Mouse (Mus musculus): ENCODE measurements around the gene Myo1d. TPM values are rescaled to one million over a fixed set of nuclear protein-coding genes. Genes with fewer than 3 reads are reported as not detected.

Gene Myo1d
- total RNA-seq, 2 experiments from 2014 or later: 74.0 to 87.7 TPM

DNA sequence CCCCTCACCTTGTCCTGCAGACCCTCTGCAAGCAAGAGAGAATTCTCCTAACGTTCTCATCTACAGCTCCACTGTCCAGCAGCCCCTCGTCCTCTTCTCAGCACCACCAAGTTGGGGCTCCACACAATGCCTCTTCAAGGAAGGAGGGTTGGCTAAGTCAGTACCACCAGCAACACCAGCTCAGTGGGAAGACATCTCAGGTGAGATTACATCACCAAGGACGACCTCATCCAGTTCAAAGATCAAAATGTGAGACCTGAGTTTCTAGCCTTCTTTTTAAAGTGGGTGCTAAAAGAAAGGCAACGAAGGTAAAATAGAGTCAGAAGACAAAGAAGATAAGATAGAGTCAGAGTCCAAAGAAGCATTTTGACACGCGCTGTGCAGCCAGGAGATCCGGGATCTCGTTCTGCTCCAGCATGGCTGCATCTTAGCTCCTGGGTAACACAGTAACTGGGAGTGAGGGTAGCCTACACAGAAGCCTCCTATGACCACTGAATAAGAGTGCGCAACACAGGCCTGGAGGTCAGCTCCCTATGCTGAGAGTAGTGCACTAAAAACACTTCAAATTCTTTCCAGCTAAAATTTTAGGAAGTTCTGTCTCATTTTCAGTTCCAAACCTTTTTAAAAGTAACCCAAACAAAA is 56.3 kb downstream of the Myo1d start:
- DNase-seq: no peak

DNA sequence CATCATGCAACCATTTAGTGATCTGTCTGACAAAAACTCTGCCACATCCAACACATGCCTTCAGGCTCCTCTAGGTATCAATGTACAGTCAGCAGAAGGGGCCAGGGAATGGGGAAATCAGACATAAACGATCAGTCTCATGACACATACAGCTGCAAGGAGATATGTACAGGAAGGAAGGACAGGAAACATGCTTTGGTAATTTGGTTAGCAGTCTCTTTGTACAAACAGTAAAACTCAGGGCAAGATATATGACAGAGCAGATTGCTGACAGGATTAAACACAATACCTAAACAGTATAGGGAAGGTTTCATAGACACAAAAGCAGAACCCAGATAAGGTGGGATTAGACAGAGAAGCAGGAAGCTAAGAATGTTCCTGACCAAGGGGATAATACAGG is 60.8 kb downstream of the Myo1d start:
- no peak for DNase-seq

DNA sequence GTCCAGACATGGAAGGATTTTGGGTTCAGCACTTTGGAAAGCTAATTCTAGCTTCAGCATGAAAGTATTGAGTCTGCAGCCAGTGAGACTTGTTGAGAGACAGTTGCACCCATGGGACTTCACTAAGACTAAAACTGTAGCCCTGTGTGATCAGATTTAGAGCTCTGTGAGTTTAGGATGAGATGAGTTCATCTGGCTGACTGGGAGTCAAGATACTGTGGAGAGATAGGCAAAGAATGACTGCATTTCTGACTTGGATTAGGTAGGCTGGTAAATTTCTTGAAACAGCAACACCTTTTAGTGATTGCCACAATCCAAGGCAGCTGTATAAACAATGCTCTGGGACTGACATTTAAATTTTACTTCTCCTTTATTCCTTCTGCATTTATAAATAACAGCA is 61.8 kb downstream of the Myo1d start:
- no peak for DNase-seq

DNA sequence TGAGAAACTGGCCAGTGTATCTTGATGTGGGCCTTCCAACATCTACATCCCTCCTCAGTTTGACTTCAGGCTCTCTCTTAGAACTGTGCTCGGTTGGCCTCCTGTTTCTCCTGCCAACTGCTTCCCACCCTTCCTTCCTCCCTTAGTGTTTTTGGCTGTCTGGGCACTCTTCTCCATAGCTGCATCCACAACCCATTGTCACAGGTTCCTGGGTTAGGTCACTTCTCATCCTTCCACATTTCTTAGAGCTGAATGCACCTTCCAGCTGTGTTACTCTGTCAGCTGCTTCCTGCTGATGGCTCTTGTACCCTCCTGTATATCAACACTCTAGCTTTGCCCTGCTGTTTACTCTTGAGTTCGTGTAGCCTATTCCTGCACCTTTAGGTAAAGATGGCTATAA is 64.7 kb downstream of the Myo1d start:
- DNase-seq: peak in 1 of 2 experiments; percentile 17

DNA sequence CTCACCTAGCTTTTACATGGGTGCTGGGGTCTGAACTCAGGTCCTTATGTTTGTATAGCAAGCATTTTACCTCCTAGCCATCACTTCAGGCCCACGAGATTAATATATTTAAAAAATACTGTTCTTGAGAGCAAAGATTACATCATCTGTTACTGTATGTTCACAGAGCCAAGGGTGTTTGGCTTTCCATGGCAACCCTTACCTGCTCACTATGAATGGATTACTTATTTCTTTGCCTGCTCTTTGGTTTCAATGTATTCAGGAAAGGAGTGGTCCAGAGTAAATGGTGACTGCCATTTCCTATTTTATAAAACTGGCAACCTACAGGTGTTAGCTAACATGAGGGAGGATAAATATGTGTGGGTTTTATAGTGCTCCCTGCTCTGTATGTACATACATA is 66.1 kb downstream of the Myo1d start:
- DNase-seq: no peak

DNA sequence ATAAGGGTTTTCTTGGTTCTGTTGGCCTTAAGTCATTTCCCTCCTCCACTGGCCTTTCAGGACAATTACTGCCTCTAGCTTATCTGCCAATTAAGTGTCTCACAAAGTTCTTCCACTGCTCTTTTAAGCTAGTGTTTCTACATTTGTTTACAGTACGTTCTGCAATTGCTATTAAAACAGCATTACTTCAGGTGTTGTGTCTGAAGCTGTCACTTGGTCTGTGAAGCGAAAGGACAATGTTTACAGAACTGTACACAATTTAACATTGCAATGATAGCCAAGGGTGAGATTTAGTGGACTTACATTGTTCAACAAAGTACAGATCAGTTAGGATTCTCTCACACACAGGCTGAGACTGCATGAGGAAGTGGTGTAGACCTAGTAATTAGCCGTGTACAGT is 67.6 kb downstream of the Myo1d start:
- no peak for DNase-seq

DNA sequence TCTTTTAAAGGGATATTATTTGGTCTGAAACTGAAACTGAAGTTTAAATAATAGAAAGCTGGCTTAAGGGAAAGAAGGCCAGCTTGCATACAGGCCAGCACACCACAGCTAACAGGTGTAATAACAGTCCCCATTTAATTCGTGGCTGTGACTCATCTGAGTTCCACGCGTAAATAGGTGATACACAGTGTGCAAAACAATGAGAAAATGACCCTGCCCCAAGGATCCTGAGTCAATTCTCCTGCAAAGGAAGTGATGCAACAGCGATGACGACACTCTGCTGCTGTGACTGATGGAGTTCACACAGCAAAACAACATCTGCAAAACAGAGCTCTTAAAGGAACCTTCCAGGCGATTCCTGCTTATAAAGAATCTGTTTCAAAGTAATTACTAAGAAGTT is 68.5 kb downstream of the Myo1d start:
- peak; percentile 74 to 86 for DNase-seq

DNA sequence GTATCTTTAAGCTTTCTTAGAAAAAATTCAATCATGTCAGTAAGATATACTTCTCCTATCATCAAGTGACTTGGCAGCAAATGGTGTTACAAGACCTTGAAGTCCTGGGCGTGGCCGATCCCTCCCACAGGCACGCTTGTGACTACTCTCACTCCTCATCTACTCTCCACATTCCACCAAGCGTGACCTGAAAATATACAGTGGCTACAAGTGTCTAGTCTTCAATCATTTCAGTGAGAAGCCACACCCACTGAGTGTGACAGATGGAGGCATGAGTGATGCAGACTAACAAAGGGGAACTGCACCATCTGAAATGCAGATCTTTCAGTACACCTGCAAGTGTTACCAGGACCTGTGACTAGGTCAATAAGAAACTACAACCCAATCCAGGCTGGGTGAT is 79.2 kb downstream of the Myo1d start:
- peak; percentile 40 to 50 for DNase-seq

DNA sequence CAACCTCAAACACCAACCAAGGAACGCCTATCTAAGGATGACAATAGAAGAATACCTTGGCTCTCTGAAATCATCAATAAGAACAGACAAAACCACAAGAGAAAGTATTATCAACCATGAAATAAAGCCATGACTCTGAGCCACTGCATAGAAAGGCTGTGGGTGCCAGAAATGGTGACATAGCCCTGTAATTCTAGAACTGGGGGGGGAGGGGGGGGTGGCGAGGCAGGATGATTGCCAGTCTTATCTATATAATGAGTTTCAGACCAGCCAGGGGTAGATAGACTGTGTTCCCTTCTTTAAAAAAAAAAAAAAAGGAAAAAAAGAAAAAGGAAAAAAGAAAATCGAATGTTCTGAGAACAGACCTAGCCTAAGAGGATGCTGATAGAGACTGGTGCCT is 81.1 kb downstream of the Myo1d start:
- DNase-seq: no peak

DNA sequence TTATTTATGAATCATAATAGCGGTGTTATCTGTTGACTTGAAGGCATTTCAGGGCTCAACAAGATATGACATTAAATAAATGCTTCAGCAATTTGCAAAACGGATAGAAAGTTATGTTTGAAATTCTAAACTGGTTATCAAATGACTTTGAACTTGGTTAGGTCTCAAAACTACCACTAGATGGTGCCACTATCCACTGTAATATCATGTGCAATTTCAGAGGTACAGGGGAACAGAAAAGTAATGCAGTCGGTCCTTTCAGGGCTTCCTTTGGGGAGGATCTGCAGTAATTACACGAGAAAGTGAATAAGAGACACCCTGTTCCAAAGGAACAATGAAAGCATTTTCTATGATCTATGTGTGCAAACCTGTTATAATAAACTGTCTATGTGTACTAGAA is 83.5 kb downstream of the Myo1d start:
- peak in 1 of 2 experiments; percentile 20 for DNase-seq

DNA sequence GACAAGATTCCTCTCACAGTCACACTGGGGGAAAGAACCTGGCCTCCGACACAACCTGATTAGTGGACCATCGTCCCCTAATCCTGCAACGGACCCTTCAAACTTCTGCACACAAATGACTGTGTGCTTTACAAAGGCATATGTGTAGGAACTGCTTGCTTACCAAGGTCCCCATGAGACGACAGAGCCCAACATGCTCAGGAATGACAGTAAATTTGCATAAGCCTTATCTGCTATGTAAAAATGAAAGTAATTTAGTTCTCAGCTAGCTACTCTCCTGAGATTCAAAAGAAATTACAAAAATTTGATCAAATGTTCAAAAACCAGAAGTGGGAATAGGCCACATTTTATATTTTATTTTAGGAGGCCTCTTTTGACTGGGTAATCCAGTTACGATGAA is 95.2 kb downstream of the Myo1d start:
- no peak for DNase-seq

DNA sequence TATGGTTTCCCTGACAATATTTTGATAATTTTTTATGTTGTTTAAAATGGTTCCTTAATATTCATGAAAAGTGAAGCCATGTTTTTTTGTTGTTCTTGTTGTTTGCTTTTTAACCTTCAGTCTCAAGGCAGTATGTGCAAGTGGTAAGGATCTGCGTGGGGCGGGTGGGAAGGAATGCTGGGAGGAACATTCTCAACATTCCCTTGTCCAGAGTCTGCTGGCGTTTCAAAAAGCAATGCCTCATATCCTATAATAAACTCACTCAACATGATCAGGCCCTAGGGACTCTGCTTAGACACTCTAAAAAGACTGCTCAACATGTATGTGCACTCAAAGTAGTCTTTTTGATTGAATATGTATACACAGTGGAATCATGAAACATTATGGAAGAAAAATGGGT is 97.1 kb downstream of the Myo1d start:
- no peak for DNase-seq

DNA sequence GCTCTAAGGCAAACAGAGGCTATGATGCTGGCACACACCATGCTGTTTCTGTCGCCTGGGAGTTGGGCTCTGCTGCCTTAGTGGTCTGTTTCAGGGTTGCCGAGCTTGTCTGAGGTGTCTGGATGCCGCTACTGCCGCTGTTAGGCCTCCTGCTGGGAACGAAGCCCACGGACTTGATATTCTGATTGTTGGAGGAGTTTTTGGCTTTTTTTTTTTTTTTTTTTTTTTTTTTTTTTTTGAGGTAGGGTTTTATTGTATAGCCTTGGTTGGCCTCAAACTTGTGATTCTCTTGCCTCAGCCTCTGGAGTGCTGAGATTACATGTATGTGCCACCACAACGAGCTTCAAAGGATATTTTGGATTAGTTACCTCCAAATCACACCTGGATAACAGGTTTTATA is 106.8 kb downstream of the Myo1d start:
- DNase-seq: no peak

DNA sequence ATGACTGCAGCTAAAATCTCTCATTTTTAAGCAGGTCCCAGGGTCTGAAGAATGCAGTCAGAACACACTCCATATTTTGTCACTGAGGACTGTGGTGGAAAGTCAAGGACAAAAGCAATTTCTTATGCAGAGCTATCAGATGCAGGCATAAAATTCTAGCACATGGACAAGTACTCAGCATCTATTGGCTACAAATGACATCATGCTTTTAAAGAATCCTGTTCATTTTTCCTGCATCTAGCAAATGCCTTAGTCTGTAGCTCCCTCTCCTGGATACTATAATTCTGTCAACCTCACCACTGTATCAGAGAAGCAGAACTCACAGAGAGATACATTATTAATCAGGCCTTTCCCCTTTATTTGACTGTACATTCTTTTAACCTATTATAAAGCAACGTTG is 109.4 kb downstream of the Myo1d start:
- DNase-seq: peak in 1 of 2 experiments; percentile 9

DNA sequence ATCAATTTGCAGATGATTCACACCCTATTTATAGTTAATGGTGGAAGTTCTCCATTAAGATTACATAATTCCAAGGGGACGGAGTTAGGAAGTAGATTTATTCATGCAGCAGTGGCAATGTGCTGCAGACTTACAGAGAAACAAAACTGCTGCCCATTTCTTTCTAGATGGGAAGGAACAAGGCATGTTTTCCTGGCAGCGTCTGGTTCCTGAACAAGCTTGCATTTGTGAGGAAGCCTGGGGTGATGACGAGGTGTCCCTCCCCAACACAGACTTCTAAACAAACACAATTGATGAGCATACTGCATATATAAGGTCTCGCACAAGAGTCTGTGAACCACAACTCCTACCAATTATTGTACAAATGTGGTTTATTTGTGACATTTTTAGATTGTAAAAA is 109.9 kb downstream of the Myo1d start:
- no peak for DNase-seq

DNA sequence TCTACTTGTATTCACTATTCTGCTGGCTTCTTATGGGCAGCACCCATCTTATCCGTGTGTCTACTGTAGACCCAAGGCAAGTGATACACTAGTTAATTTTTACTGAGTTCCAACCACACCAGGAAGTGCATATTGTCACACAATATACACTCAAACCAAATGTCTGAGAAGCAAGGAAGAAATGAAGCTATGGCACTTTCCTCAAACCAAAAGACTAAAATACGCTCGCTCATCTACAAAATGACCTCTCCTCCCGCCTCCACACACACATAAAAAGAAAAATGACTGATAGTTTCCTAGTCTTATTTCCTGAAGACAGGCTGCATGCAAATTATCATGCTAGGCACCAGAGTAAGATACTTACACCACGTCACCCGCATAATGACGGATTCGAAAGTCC is 113.6 kb downstream of the Myo1d start:
- no peak for DNase-seq

DNA sequence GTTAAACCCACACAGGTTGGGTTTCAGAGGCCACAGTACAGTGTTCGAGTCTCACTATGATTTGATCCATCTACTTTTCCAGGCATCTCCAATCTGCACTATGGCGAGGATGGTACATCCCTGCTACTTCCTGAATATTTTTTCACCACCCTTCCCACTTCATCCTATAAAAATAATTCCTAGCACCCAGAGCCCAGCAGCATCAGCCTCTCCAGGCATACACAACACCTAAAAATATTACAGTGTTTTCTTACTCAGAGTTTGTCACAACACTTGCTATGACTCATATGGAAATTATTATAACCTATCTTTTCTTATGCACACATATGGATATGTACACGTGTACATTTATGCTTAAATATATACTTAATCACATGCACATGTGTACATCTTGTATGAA is 115.6 kb downstream of the Myo1d start:
- no peak for DNase-seq

DNA sequence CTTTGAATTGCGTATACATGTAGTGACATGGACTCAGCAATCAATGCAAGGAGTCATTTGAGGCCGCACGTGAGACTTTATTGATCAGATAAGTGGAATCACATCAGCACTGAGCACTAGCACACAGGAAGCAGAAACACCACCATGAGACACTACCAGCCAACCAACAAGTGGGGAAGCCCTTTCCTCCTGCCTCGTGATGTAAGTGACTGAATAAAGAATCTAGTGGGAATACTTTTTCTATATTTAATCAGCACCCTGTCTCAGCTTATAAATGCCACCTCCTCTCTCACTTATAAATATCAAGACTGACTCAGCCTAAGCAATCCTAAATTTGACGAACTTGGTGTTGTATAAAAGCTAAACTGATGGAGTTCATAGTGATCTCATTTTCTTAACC is 134.7 kb downstream of the Myo1d start:
- DNase-seq: no peak

DNA sequence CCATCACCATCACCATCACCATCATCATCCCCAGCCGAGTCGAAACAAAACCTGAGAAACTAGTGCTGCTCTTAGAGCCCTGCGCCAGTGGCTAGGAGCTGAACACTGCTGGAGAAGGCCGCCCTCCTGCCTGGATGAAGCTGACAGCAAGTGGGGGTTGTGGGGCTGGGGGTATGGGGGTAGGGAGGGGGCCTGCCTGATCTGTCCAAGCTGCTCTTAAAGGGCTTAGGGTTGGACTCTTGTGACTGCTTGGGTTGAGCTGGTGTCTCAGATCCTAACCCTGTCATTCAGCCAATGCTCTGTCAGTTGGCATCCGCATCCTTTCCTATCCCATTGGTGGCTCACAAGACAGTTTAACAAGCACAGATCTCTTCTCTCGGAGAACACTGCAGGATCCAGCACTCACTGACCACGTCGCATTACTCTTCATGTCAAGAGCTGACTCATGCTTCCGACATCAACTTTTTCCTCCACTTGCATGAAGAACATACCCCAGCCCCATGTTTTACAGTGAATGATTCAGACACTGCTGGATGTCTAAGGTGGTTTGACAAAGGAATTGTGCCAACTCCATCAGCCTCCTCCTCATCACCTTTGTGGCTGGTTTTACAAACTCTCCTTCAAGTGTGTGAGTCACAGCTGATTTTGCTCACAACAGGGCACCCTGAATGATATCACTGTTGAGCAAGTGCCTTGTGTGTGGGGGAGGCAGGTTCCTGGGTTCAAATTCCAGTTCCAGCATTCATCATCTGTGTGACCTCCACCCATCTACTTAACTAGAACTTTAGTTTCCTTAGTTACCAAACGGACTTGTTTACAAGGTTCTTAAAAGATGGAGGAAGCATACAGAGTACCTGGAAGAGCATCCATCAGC is 150.6 kb downstream of the Myo1d start:
- DNase-seq: no peak

DNA sequence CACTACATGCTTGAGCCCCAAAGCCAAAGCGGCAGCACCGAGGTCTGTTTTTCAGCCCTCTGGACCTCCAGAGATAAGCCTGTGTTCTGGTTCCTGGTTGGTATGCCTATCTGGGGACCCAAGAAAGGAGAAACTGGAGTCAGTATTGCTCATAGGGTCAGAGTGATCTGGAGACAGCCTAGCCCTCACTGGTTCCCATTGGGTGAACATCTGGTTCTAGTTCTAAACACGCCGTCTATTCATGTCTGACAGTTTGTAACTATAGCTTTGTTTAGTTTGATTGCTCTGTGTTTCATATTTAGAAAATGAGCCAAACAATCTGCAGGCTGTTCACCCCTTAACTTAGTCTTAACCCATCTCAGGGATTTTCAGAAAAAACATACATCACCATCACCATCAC is 151.2 kb downstream of the Myo1d start:
- no peak for DNase-seq

DNA sequence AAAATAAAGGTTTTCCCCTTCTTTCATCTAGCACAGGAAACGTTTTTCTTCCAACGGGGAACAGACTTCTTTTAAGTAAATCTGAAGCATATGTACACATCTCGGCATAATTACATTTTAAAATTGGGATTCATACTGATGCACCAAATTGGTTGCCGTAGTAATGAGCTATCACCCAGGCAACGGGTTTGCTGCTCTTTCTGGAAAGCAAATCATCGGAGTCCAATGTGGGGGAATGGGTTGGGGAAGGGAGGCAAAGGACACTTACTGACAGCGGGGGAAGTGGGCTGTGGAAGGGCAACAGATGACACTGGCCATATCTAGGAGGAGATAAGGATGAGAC is 156.8 kb downstream of the Myo1d start:
- DNase-seq: no peak

DNA sequence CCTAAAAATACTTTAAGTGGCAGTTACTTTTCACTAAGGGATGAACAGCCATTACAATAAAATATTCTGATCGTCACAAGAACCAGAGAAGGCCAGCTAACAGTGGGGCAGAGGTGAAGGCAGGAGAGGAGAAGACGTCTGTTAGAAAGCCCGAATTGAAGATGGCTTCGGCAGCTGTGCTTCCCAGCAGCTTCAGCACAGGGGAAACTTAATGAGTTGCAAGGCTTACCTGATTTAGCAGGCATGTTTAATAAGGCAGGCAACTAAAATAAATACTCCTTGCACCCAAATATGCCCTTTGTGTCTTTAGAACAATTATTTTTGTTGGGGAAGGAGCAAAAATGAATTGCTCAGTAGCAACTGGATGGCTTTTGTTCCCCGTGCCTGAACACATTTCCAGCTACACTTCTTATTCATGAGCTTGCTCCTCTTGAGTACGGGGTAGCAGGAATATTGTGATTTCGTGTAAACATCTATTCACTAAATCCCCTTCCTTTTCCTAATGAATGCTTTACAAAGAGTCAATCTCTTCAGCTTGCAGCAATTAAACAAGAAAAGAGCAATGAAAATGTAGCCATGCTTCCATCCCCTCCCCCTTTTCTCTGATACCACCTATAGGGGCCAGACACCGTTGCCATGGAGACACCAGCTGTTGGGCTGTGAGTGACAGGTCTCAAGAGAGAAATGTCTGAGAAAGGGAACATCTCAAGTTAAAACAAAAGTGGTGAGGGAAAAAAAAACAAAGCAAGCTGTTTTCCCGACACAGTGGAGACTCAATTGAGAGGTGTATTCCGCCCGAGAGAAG is 157.4 kb downstream of the Myo1d start:
- DNase-seq: no peak

Data from adrenal gland, postnatal 36 days (tissue).